Mouse (Mus musculus): ENCODE results near the gene Reep1.

Reep1 gene

GRCm38 (mm10) chr6:71780431-71780830 is 73.1 kb downstream of the Reep1 start:
- no peak for DNase-seq (ENCODE audit: low read depth)

GRCm38 (mm10) chr6:71783165-71783564 is 75.8 kb downstream of the Reep1 start:
- peak; percentile 33 for DNase-seq (ENCODE audit: low read depth)

DNA sequence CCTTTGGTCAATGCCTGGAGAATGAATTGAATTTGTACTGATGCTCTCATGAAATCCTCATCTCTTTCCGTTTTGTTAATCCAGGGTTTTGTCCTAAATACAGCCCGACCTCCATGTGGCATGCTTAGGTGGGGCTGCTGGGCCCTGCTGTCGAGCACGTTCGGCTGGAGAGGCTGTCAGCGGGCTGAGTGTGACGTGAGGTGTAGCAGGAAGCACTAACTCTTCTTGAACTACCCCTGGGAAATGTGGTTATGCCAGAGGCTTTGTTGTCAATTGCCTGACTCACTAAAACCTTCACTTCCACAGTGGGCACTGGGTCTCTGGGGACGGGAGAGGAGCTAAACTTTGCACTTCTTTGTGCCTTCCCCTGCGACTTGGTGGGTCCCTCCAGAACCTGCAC is 81.0 kb downstream of the Reep1 start:
- no peak for DNase-seq (ENCODE audit: low read depth)

- DNase-seq (ENCODE audit: low read depth): no peak
These were observed 84.4 kb downstream of the Reep1 start for GRCm38 (mm10) chr6:71791771-71792170.

GRCm38 (mm10) chr6:71799391-71799790 is 92.0 kb downstream of the Reep1 start:
- DNase-seq (ENCODE audit: low read depth): no peak

- no peak for DNase-seq (ENCODE audit: low read depth)
These were observed 93.8 kb downstream of the Reep1 start for GRCm38 (mm10) chr6:71801011-71801713.

DNA sequence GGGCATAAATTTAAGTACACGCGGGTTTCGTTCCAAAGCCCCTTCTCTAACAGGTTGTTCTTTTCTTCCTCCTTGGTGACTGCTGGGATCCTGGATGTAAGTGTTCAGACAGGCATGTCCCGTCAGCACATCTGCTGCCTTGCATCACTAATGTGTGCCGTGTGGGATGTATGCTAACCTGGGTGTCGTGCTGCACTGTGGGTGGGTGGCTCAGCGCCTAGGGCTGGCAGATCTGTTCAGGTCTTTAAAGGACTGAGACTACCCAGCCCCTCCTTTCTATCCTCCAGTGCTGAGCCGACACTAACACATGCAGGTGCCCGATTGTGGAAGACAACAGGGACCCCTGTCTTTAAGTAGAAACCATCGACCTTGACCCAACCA is 94.3 kb downstream of the Reep1 start:
- no peak for DNase-seq (ENCODE audit: low read depth)

GRCm38 (mm10) chr6:71803609-71804008 is 96.2 kb downstream of the Reep1 start:
- no peak for DNase-seq (ENCODE audit: low read depth)

DNA sequence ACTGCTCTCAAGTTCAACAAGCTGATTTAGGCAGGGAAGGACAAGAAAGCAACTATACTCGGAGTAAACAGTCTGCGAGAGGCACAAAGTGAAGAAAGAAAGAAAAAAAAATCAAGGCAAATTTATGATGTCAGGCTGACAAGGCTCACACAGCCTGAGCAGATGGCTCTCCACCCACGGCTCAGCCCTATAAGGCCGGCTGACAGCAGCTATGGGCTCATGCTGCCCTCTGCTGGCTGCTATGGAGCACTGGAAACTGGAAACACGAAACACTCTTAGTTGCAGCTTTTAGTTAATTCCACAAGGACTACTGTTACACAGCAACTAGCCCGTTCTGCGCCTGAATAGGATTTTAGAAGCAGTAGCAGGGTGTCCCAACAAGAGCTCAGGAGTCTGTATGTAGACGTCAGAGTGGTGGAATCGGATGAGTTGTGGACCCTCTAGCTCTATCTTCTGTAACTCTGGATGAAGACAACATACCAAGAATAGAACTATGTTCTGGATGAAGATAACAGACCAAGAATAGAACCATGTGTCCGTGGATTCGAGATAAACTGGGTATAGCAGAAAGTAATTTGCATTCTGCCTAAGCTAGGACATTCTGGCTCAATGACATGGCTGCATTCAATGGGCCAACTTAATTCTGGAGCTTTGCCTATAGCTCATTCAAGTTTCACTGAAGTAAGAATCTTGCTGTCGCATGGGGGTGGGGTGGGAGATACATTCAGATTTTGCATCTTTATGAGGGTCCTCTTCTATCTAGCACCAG is 96.9 kb downstream of the Reep1 start:
- DNase-seq (ENCODE audit: low read depth): peak; percentile 83

DNA sequence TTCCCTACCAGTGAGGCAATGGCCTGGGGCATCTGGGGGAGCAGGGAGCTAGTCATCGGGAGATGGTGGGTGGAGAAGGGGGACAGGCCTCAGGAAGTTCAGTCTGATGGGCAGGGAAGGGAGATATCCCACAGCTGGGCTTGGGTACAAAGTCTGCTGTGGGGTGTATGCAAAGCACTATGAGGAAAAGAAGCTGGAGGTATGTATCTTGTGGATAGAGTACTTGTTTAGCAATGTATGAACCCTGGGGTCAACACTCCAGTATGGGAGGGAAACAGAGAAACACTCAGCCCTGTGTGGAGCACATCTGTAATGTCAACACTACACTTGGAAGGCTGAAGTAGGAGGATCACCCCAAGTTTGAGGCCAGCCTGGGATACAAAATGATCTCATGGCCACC is 99.4 kb downstream of the Reep1 start:
- no peak for DNase-seq (ENCODE audit: low read depth)

DNA sequence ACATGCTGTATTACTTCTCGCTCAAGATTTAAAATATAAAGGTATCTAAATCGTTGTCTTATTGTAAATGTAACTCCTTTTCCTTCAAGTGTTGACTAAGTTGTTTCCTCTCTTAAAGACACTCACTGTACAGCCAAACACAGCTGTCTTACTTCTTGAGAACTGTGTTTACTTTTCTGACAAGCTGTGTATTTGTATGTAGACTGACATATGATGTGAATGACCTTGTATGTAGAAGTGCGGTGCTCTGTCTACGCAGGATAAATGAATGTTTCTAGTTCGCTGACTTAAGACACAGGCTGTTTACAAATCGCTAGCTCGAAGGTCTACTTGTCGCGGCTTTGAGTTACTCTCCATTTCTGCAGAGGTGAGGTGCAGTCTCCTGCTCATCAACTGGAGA is 102.5 kb downstream of the Reep1 start:
- no peak for DNase-seq (ENCODE audit: low read depth)

DNA sequence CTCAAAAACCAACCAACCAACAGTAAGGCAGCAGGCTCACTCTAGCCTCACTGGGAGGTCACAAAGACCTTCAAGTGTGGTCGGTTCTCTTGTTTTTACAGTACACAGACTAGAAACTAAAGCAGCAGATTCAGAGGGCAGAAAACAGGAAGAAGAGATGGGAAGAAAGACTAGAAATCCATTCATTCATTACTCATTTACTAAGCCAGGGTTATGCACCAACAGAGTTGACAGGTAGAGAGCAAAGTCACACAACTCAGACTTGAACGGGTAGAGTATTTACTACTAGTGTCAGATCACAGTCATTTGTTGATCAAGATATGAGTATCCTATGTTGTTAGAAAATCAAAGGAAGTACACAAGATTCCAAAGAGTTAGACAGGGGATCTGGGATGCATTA is 105.5 kb downstream of the Reep1 start:
- DNase-seq (ENCODE audit: low read depth): no peak

DNA sequence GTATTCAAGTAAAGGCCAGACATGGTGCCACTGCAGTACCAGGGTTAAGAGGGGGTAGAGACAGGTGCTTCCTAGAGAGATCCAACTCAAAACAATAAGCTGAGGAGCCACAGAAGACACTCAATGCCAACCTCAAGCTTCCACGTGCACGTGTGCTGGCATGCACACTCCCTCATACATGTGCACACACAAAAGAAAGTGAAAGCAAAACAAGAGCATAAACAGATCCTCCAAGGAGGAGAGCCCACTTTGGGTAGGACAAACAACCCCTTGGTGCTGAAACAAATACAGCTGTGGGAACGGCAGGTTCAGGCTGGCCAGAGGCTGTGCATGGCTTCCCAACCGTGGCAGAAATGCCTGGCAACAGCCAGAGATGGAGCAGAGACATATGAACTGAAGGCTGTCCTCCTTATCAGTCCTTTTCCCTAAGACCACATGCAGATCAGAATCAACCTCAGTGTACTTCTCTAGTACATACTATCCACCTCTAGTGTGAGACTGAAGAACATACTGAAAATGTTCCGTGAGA is 112.5 kb downstream of the Reep1 start:
- no peak for DNase-seq (ENCODE audit: low read depth)

DNA sequence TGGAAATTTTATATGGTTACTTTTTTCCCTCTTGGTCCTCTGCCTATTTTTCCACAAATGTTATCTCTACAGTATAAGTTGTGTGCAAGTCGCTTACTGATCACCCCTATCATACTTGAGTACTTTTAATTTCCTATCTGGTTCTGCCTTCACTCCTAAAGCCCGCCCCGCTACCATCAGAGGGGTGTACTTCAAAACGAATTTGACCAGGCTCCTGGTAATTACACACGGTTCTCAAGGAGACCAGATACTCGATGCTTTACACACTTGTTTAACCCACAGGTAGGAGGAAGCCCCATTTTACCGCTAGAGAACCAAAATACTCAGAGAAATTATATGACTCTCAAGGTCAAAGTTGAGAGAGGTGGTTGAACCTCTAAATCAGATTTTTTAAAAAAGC is 115.7 kb downstream of the Reep1 start:
- DNase-seq (ENCODE audit: low read depth): no peak

GRCm38 (mm10) chr6:71823488-71823887 is 116.1 kb downstream of the Reep1 start:
- peak; percentile 95 for DNase-seq (ENCODE audit: low read depth)

- DNase-seq (ENCODE audit: low read depth): no peak
These were observed 116.6 kb downstream of the Reep1 start for GRCm38 (mm10) chr6:71823961-71824360.

DNA sequence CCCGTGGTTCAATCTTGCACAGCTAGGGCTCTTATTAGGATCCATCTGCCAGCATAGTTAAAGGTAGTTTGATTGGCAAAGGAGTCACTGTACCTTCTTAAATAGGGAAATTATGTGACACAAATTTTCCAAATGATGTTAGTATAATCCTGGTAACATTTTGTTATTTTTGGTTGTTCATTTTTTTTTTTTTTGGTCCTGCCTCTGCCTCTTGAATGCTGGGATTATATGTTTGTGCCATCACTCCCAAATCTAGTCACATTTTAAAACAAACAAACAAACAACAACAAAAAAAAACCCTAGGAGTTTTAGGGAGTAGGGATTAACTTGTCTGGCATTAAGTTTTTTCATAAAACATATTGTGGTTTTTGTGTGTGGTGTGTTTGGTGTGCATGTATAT is 119.5 kb downstream of the Reep1 start, which contains the start of gene Mrpl35:
Mrpl35 (minus strand) TSS at position 101 of the 400 bp plus-strand sequence.
- DNase-seq (ENCODE audit: low read depth): no peak

GRCm38 (mm10) chr6:71829768-71830167 is 122.4 kb downstream of the Reep1 start:
- no peak for DNase-seq (ENCODE audit: low read depth)

GRCm38 (mm10) chr6:71830690-71831580 is 123.6 kb downstream of the Reep1 start, which contains the start of gene Immt:
Gene Immt, plus strand, starts transcription at chr6:71831331.
- DNase-seq (ENCODE audit: low read depth): peak; percentile 97

GRCm38 (mm10) chr6:71831581-71831960 is 124.2 kb downstream of the Reep1 start:
- peak; percentile 98 for DNase-seq (ENCODE audit: low read depth)

- DNase-seq (ENCODE audit: low read depth): no peak
These were observed 129.4 kb downstream of the Reep1 start for GRCm38 (mm10) chr6:71836811-71837210.

DNA sequence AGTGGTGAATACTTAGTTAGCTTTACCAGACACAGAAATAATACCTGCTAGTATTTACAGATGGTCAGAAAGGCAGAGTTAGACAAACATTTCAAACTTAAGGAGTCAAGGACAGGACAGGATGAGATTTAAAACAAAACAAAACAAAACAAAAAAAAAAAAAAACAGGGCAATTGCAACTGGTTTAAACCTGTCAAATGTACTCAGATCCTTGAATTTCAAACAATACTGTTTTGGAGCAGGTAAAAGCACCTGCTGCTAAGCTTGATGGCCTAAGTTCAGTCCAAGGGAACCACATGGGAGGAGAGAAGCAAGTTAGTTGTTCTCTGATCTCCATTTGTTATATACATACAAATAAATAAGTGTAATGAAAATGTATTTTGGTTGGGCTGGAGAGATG is 132.5 kb downstream of the Reep1 start:
- DNase-seq (ENCODE audit: low read depth): no peak
